Mouse (Mus musculus): ENCODE data around the gene Upk1a. TPM values are rescaled to one million over a fixed set of nuclear protein-coding genes. Genes with fewer than 3 reads are reported as not detected.

The Upk1a gene
- polyA plus RNA-seq, 1 experiment from 2014 or later, result 1.6 TPM

- Histone ChIP-seq H3K4me2 (replicated peaks; ENCODE audit: low read depth) (no peak overlapping the region), H3K9me3 (ENCODE audit: control insufficient read depth) (no peaks in the 10 kb centered on the region), H3K4me1 (replicated peaks; ENCODE audit: control insufficient read depth, insufficient read depth, low read length) (no peaks in the 10 kb centered on the region), H3K27ac (ENCODE audit: low read depth, low read length) (no peak overlapping the region), H3K36me3 (ENCODE audit: control insufficient read depth, insufficient read depth) (no peaks in the 10 kb centered on the region), H3K27me3 (replicated peaks; ENCODE audit: control insufficient read depth, insufficient read depth, low read length) (no peaks in the 10 kb centered on the region), H3K4me3 (ENCODE audit: low read depth, low read length) (no peak overlapping the region), H3K9ac (ENCODE audit: low read depth, low read length) (no peak overlapping the region)
- no peak for TF ChIP-seq CTCF (IDR thresholded peaks at IDR 0.05; ENCODE audit: low read depth)
- no peak for ATAC-seq
- WGBS, result 77% methylated on average over 5 of the region's 5 CpGs
Observed at GRCm38 (mm10) chr7:30596093-30596492, 16.6 kb downstream of the Upk1a start.

DNA sequence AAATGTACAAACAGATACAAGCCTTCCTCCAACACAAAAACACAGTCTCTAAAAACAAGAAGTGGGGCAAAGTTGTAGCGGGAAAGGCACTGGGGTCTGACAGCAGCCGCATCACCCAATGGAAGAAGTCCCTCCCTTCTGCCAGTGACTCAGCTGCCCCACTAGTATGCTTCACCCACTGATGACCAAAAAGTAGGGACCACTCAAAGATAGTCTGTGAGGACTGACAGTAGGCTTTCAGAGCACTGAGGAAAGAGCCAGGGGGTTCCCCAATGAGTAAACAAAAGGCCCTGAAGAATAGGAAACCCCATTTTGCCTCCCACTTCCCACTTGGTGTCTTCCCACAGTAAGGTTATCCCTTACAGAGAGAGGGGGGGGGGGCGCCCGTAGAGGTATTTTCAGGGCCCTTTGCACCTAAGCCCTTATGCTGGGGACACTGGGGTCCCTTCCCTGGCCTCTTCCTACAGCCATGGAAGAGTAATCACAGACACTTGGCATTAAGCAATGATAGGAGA is 18.1 kb downstream of the Upk1a start:
- no peak for TF ChIP-seq CTCF (IDR thresholded peaks at IDR 0.05; ENCODE audit: low read depth)
- no peak for ATAC-seq

DNA sequence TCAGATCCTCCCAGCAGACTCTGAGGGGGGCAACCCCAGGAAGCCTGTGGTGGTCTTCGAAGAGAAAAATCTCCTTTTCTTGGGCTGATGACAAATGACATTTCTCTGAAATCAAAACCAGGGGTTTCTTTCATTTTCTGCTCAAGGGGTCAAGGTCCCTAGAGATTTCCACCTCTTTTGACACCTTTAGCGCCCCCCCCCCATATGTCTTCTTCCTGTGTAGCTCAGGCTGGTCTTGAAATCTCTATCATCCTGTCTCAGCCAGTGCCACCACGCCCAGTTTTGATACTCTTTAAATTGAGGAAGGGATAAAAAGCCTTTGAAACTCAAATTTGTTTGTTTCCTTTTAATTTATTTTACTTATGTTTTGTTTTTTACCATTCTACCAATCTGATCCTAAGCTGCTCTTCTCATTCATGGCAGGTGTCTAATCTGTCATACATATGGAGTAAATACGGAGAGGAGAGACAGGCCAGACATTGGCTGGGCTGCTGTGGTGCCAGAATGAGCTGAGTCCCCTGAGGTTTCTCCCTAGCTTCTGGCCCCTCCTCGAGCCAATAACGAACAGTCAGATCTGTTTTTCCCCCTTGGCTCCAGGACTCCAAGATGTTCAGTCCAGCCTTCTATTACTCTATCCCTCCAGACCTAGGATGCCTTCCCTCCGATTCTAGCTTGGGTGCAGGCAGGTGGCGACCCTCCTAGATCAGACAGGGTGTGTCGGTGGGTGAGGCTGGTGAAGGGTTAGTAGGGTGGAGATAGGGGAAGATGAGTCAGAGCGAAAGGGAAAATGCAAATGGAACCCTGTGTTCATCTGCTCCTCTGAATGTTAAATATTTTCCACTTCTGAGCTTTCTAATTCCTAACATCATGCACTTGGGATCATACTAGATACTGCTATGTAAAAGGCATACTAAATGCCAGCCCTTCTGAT is 18.8 kb downstream of the Upk1a start:
- ATAC-seq, result no peak
- Histone ChIP-seq H3K4me1 (replicated peaks; ENCODE audit: control insufficient read depth, insufficient read depth, low read length) (no peaks in the 10 kb centered on the region), H3K4me3 (ENCODE audit: low read depth, low read length) (no peak overlapping the region), H3K9me3 (ENCODE audit: control insufficient read depth) (no peaks in the 10 kb centered on the region), H3K4me2 (replicated peaks; ENCODE audit: low read depth) (no peak overlapping the region), H3K36me3 (ENCODE audit: control insufficient read depth, insufficient read depth) (no peaks in the 10 kb centered on the region), H3K9ac (ENCODE audit: low read depth, low read length) (no peak overlapping the region), H3K27me3 (replicated peaks; ENCODE audit: control insufficient read depth, insufficient read depth, low read length) (no peaks in the 10 kb centered on the region), H3K27ac (ENCODE audit: low read depth, low read length) (no peak overlapping the region)
- 63% methylated on average over 10 of the region's 10 CpGs for WGBS
- TF ChIP-seq CTCF (IDR thresholded peaks at IDR 0.05; ENCODE audit: low read depth), result no peak

More for the DNA sequence above, 18.1 kb downstream of the Upk1a start:
- 72% methylated on average over 4 of the region's 4 CpGs for WGBS
- no peak overlapping the region for H3K4me2 ChIP-seq (replicated peaks; ENCODE audit: low read depth)
- no peaks in the 10 kb centered on the region for H3K36me3 ChIP-seq (ENCODE audit: control insufficient read depth, insufficient read depth)
- H3K27me3 ChIP-seq (replicated peaks; ENCODE audit: control insufficient read depth, insufficient read depth, low read length), result no peaks in the 10 kb centered on the region
- no peak overlapping the region for H3K9ac ChIP-seq (ENCODE audit: low read depth, low read length)
- H3K4me1 ChIP-seq (replicated peaks; ENCODE audit: control insufficient read depth, insufficient read depth, low read length), result no peaks in the 10 kb centered on the region
- no peaks in the 10 kb centered on the region for H3K9me3 ChIP-seq (ENCODE audit: control insufficient read depth)
- no peak overlapping the region for H3K4me3 ChIP-seq (ENCODE audit: low read depth, low read length)
- H3K27ac ChIP-seq (ENCODE audit: low read depth, low read length), result no peak overlapping the region

DNA sequence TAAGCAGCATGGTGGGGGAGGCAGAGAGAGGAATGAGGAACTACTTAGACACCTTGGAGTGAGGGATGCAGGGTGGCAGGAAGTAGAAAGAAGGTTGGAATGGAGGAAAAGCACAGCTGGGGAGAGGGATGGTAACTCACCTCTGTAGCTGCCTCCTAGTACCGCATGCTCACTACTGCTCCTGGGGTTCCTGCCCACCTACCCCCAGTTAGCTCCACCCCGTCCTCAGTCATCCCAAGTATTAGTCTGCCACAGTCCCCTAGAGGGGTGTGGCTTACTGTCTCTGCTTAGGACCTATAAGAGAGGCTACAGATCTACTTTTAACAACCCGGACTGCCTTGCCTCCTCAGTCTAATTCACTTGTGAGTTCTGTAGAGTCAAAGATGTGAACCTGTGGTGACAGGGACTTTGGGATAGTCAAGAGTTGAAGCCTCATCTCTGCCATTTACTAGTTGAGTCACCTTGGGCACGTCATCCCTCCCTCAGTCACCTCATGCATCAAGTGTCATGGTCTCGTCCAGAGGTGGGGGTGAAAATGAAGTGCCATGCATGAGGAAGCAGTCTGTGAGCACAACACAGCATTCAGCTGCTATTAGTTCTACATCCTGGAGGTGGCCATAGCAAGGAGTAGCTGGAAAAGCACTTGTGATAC is 19.7 kb downstream of the Upk1a start:
- no peak for ATAC-seq
- H3K9me3 ChIP-seq (ENCODE audit: control insufficient read depth), result no peaks in the 10 kb centered on the region
- 58% methylated on average over 5 of the region's 5 CpGs for WGBS
- no peak overlapping the region for H3K27ac ChIP-seq (ENCODE audit: low read depth, low read length)
- H3K27me3 ChIP-seq (replicated peaks; ENCODE audit: control insufficient read depth, insufficient read depth, low read length), result no peaks in the 10 kb centered on the region
- H3K36me3 ChIP-seq (ENCODE audit: control insufficient read depth, insufficient read depth), result no peaks in the 10 kb centered on the region
- TF ChIP-seq CTCF (IDR thresholded peaks at IDR 0.05; ENCODE audit: low read depth), result no peak
- no peaks in the 10 kb centered on the region for H3K4me1 ChIP-seq (replicated peaks; ENCODE audit: control insufficient read depth, insufficient read depth, low read length)
- H3K9ac ChIP-seq (ENCODE audit: low read depth, low read length), result no peak overlapping the region
- no peak overlapping the region for H3K4me3 ChIP-seq (ENCODE audit: low read depth, low read length)
- no peak overlapping the region for H3K4me2 ChIP-seq (replicated peaks; ENCODE audit: low read depth)

GRCm38 (mm10) chr7:30591605-30591951 is 21.1 kb downstream of the Upk1a start:
- Histone ChIP-seq H3K36me3 (ENCODE audit: control insufficient read depth, insufficient read depth) (peaks cover 2% of the 10 kb centered on the region; the same call in 1 of the 2 replicates), H3K4me1 (replicated peaks; ENCODE audit: control insufficient read depth, insufficient read depth, low read length) (no peaks in the 10 kb centered on the region), H3K9ac (ENCODE audit: low read depth, low read length) (no peak overlapping the region), H3K4me3 (ENCODE audit: low read depth, low read length) (no peak overlapping the region), H3K27me3 (replicated peaks; ENCODE audit: control insufficient read depth, insufficient read depth, low read length) (no peaks in the 10 kb centered on the region), H3K4me2 (replicated peaks; ENCODE audit: low read depth) (no peak overlapping the region), H3K27ac (ENCODE audit: low read depth, low read length) (no peak overlapping the region), H3K9me3 (ENCODE audit: control insufficient read depth) (no peaks in the 10 kb centered on the region)
- no peak for ATAC-seq
- TF ChIP-seq CTCF (IDR thresholded peaks at IDR 0.05; ENCODE audit: low read depth), result no peak
- 75% methylated on average over 4 of the region's 4 CpGs for WGBS

DNA sequence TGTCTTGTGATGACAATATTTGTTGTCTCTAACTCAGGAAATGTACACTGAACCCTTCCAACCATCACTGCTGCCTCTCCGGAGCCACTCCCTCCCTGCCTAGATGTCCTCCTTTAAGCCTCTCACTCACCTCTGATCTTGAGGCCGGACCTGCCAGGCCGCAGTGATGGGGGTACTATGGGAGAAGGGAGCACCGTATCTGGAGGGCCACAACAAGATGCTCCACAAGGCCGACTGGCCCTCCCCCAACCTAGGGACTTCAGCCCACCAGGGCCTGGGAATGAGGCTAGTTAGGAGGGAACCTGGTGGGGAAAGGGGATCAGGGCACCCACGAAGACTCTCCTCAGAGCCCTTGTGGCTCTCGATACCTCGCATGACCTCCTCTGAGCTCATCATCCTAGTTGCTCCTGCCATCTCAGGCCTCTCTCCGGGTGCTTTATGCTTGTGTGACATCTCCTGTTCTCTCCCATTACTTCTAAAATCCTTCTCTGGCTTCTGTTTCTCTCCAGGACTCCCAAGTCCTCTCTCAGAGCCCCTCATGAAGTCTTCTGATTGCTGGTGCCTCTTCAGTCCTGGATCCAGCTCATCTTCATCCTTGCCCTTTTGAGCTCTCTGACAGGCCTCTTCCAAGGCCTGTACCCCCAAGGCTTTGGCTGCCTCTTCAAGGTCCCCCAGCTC is 21.6 kb downstream of the Upk1a start:
- H3K9ac ChIP-seq (ENCODE audit: low read depth, low read length), result no peak overlapping the region

More for the DNA sequence above, 21.6 kb downstream of the Upk1a start:
- no peak for ATAC-seq
- 82% methylated on average over 9 of the region's 9 CpGs for WGBS
- Histone ChIP-seq H3K4me3 (ENCODE audit: low read depth, low read length) (no peak overlapping the region), H3K36me3 (ENCODE audit: control insufficient read depth, insufficient read depth) (peaks cover 7% of the 10 kb centered on the region), H3K27ac (ENCODE audit: low read depth, low read length) (no peak overlapping the region), H3K9me3 (ENCODE audit: control insufficient read depth) (no peaks in the 10 kb centered on the region), H3K4me2 (replicated peaks; ENCODE audit: low read depth) (peak overlapping the region; percentile 67; the same call in 1 of the 2 replicates), H3K4me1 (replicated peaks; ENCODE audit: control insufficient read depth, insufficient read depth, low read length) (no peaks in the 10 kb centered on the region), H3K27me3 (replicated peaks; ENCODE audit: control insufficient read depth, insufficient read depth, low read length) (no peaks in the 10 kb centered on the region)
- no peak for TF ChIP-seq CTCF (IDR thresholded peaks at IDR 0.05; ENCODE audit: low read depth)

Data from intestine, postnatal 0 days (tissue).